Comparison of ENCODE assay signal across 24 mouse cellular contexts in genomic region chr17:90627395-90627794, GRCm38 (mm10).
DNase-seq lines count a peak whose midpoint lies in the region; TF ChIP-seq lines count a peak whose summit lies in the region.
"Had no signal": no experiment of that assay in that cellular context is flagged by ENCODE, and none has a peak within 500 bp of the region (broad histone marks: within the 10 kb centered on the region; RNA-seq: fewer than 3 reads in every experiment).

No protein-coding gene starts in this region.

- DNase-seq in layer of hippocampus, adult 2 months (ENCODE audit: low spot score in 2 of 2) = no peak
- no peak for DNase-seq in layer of hippocampus, postnatal 10 days (ENCODE audit: low spot score in 2 of 2)
- DNase-seq in brain, embryonic 14.5 days (ENCODE audit: low read depth) = peak; percentile 54
- peak; percentile 47 to 61 for DNase-seq in cerebellum, adult 18-20 months
- DNase-seq in cerebellum, adult 9-11 months = peak; percentile 75
- no peak for DNase-seq in thymus, postnatal 4 days
- DNase-seq in urinary bladder, postnatal 36 days (ENCODE audit: low spot score in 2 of 2) = no peak
- DNase-seq in thymus, postnatal 10 days (ENCODE audit: low spot score in 2 of 2) = no peak
- DNase-seq: adrenal gland, adult 2 months; adrenal gland, postnatal 14 days; embryo, embryonic 11 days; gastrocnemius, postnatal 25 days; heart, adult 18-20 months; heart, postnatal 10 days; heart, postnatal 36 days had no signal

- no peak for TF ChIP-seq CTCF in layer of hippocampus, adult 2 months (conservative IDR thresholded peaks at IDR 0.05)
- no peak for TF ChIP-seq CTCF in brain, embryonic 14.5 days (IDR thresholded peaks at IDR 0.05; ENCODE audit: borderline replicate concordance, extremely low read depth, insufficient read depth, insufficient read length)

- peak overlapping the region; percentile 89 for H3K27ac ChIP-seq in layer of hippocampus, adult 2 months
- H3K27ac ChIP-seq: embryonic facial prominence, embryonic 10.5 days; embryonic facial prominence, embryonic 13.5 days; forebrain, embryonic 12.5 days; heart, embryonic 15.5 days; hindbrain, embryonic 10.5 days; hindbrain, embryonic 13.5 days had no signal

- no peak overlapping the region for H3K4me3 ChIP-seq in layer of hippocampus, adult 2 months
- H3K4me3 ChIP-seq: embryonic facial prominence, embryonic 10.5 days; embryonic facial prominence, embryonic 13.5 days; erythroblast, embryonic 14.5 days; forebrain, embryonic 12.5 days; forebrain, embryonic 15.5 days; heart, embryonic 12.5 days; heart, embryonic 15.5 days; hindbrain, embryonic 10.5 days; hindbrain, embryonic 13.5 days had no signal

- no peak for TF ChIP-seq POLR2A in brain, embryonic 14.5 days (IDR thresholded peaks at IDR 0.05; ENCODE audit: borderline replicate concordance, extremely low read depth, insufficient read depth, insufficient read length, poor library complexity, severe bottlenecking)

Comparison
In these comparisons a context has a peak if more than half of its experiments do, and no peak if none do; other contexts are left out.
1. DNase-seq: peak in brain, embryonic 14.5 days (single experiment), cerebellum, adult 18-20 months (2 of 2) and cerebellum, adult 9-11 months (single experiment); none in layer of hippocampus, adult 2 months (0 of 2), layer of hippocampus, postnatal 10 days (0 of 2), thymus, postnatal 4 days (single experiment), urinary bladder, postnatal 36 days (0 of 2) and thymus, postnatal 10 days (0 of 2).